Mouse (Mus musculus): ENCODE measurements around the gene Kmt5b.

- TF ChIP-seq CTCF (IDR thresholded peaks at IDR 0.05; ENCODE audit: low read depth, low read length), result no peak
- TF ChIP-seq POLR2A (IDR thresholded peaks at IDR 0.05; ENCODE audit: borderline replicate concordance, low read depth, low read length), result no peak
Observed at GRCm38 (mm10) chr19:3805526-3805925, 38.3 kb downstream of the Kmt5b start.
